Mouse (Mus musculus): ENCODE data around the gene Stard3.
A peak's percentile ranks its signal among the peaks of the same experiment; 100 is the strongest.

The Stard3 gene

DNA sequence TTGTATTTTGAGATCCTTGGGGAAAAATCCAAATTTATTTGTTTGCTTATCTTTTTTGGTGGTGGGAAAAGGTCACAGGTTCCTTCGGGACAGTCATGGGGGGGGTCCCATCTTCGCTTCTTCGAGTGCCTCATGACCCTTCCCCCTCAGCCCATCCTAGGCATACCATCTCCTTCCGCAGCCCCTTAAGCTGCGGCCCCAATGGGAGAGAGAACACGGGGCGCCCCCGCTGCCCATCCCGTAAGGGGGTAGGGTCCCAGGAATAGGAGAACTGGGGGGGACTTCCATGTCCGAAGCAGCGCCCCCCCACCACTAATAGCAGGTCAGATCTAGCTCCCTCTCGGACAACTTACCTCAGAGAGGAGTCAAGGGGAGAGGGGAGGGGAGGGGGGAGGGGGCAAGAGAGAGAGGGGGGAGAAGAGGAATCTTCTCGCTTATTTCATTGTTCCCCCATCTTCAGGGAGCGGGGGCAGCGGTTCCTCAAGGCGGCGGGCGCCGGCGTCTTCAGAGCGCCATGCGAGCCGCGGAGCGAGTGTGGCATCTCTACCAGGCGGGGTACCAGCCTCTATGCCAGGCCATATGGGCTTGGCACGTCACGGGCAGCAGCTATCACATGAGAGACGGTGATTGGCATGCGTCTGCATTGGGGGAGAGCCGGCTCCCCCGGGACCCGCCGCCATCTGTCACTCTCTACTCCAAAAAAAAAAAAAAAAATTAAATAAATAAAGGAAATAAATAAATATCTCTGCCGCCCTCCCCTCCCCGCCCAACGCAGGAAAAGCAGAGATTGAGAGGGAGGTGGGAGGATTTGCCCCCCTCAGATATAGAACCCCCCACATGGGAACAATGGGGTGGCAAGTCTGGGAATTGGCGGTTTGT, 28.8 kb upstream of the Stard3 start, which contains the start of gene Neurod2:
TSS of gene Neurod2 (minus strand) at position 568 of the 879 bp plus-strand sequence.
- peak; percentile 81 for DNase-seq

DNA sequence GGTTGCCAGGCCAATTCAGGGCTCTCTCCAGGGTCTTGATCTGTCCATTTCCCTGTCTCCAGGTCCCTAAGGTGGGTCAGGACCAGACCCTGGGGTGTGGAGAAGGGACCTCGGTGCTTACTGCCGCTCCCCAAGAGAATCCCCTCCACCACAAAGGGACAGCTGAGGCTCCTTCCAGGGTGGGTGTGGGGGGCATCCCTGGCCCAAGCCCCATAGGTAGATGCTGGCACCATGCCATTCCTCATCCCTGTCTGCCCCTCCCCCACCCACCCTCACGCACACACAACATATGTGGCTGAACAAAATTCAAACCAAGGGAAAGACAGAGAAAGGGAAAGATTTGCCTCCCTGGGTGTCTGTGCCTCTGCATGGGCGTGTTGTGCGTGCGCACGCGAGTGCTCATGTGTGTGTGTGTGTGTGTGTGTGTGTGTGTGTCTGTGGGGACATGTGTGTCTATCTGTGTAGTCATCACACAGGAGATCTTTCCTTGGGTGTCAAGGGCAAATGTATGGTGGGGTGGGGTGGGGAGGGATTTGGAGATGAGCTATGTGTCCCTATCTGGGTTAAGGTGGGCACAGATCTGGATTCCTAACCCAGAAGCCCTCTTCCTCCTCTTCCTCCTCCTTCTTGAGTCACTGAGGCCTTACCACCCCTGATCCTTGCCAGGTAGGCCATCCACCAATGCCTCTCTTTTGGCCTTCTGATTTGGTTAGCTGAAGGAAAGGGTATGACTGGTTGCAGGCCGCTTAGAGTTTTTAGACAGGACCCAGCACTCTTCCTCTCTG, 28.0 kb upstream of the Stard3 start:
- DNase-seq: no peak

DNA sequence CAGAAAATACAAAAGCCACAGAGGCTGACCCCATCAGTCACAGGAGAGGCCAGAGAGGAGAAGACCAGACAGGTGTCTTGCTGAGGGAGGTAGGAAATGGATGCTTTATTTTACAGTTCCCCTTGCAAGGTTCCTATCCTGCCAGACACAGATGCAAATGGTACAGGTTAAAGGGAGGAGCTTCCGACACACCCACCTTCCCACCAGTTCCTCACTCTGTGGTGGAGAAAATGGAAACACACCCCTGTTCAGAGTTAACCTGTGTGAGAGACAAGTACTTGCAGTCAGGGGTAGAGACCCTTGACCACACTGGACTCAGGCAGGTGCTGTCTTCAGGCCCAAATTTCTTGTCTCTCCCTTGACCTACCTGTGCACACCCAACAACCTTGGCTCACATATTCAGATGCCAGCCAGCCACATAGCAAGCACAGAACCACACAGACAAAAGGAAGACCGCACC, 27.4 kb upstream of the Stard3 start:
- no peak for DNase-seq

DNA sequence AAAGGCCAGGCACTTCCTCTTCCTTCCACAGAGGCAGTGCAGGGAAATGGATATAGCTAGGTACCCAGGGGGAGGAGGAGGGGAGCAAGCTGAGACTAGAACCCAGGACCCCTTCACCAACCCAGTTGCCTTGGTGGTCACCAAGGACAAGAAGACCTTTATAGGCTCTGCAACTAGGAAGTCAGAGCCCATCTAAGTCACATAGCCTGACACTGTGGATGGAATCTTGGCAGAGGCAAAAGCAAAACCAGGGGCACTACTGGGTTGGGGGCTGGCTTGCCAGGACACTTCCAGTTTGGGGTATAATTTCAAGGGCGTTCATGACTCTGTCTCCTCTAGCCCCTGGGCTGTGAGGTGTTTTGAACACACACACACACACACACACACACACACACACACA, 26.8 kb upstream of the Stard3 start:
- no peak for DNase-seq

DNA sequence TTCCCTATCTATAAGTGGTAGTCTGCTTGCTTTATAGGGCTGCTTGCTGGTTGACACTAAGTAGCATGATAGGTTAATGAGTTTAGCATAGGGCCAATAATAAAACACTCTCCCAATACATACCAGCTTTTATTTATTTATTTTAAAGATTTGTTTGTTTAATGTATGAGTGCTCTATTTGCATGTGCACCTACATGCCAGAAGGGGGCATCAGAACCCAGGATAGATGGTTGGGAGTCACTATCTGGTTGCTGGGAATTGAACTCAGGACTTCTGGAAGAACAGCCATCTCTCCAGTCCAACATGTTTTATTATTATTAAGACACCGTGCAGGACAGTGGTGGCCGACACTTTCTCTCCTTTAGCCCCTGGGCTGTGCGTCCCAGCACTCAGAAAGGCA, 26.0 kb upstream of the Stard3 start:
- DNase-seq: no peak

DNA sequence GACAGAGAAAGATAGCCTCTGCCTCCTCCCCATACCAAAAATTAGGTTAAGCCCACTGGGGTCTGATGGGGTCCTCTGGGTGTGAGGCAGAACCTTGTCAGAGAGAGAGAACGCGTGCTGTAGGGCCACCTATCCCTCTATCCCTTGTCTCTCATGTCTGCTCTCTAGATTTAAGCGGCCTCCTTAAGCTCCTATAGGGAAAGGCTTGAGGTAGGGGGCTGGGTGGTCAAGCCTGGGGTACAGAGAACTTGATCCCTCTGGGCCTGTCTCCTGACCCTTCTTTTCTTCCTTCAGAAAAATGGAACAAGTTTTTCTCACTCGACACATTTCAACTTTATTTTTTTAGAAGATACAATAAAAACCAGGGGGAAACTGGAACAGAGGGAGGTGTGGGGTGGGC, 25.3 kb upstream of the Stard3 start:
- no peak for DNase-seq

DNA sequence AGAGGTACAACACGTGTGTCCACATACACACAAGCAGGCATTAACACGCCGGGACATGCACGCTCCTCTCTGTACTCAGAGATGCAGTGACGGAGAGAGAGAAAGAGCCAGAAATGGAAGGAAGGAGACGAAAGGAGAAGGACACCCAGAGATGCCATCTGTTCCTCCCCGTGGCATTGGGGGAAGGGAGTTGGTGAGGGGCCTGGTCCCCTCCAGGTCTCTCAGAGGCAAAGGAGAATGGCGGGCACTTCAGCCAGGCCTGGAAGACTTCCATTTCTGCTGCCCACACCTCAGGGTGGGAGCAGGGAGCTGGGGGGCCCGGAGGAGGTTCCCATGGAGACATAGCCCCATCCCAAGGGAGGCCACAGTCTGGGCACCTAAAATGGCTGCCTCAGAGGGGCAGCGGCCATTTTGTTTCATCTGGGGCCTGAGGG, 24.9 kb upstream of the Stard3 start:
- no peak for DNase-seq

DNA sequence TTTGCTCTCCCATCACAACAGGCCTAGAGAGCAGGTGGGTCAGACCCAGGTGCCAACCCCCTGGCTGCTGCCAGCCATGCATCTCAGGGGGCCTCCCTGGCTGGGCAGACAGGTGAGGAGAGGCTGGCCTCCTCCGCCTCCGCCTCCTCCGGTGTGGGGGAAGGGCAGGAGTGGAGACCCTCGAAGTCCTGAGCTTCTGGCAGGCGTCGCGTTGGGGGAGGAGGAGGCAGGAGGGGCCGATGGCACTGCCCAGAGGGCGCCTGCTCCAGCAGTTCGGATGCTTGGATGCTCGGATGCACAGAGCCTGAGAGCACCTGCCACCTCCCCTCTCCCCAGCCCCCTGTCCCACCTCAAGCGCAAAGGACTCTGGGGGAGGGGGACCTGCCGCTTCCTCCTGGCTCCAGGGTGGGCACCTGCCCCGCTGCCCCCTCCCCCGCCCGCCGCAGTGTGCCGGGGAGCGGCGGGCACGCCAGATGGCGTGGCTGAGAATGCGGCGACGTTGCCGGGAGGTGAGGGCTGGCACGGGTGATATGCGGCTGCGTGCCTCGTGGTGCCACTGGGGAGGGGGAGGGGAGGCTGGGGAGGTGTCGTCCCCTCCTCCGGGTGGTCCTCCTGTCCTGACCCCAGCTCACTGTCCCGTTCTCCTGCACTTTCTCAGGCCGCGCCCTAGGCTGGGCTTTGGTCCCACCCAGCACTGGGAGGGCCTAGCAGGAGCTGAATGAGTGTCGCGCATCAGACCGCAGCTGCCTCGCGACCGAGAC, 24.0 kb upstream of the Stard3 start:
- DNase-seq: no peak

DNA sequence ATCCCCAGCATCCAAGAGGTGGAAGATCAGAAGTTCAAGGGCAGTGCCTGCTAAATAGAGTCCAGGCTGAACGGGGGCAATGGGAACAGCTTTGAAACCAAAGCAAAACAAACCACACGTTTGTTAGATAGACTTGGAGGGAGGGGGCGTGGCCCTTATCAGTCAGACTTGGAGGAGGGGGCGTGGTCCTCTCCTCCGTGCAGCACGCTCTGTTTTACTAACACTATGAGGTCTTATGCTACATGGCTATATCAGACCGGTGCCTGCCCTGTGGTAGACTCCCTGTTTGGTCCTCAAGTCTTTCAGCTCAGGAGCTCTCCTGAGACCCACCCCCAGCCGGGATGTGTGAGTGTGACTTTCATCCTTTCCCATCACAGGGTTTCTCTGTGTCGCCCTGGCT, 22.9 kb upstream of the Stard3 start:
- DNase-seq: no peak

DNA sequence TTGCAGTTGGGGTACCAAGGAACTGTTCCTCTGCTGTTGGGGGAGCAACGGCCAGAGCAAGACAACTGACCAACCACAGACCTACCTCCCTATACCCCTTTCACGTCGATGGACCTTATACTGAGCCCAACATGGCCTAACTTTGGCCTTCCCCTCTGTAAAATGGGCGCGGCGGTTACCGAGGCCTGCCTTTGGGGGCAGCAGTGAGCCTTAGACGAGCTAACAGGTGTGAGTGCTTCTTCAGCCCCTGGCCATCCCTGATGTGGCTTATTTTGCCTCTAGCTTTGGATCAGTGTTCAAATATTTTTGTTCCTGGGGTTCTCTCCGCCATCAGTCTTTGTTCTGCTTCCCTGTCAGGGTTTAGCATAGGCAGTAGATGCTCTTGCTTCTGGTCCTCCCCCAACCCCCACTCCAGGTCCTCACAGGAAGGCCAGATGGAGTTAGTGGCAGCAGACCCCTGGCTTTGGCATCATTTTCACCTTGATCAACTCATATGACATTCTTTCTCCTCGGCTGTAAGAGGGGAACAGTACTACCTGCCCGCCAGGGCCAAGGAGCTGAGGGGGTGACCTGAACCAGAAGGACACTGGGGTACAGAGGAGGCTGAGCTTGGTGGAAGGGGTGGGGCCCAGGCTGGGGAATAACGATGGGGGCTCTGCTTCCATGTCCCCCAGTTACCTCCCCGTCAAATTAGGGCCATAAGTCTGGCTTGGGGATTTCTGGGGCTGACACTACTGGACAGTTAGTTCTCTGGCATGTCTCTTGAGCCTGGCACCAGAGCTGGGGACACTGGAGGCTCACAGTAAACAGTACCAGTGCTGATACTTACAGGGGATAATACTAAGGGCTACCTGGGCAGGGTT, 21.7 kb upstream of the Stard3 start:
- DNase-seq: no peak

DNA sequence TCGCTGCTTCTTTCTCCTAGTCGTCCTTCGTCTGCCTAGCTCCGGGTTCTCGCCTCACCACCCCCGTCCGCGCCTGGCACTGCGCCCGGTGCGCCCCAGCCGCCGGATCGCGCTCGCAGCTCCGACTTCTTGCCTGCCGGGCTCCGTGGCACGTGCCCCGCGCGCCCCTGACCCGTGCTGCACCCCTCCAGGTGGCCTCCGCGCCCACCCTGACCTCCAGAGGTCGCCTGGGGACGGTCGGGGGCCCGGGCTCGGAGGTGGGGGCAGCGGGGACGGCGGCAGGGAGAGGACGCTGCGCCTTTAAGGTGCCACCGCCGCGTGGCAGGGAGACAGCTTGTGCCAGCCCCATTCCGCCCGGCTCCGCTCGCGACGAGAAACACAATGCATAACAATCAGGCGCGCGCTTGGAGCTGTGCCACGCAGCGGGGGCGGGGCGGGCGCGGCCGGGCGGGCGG, 19.6 kb upstream of the Stard3 start:
- DNase-seq: peak; percentile 89

DNA sequence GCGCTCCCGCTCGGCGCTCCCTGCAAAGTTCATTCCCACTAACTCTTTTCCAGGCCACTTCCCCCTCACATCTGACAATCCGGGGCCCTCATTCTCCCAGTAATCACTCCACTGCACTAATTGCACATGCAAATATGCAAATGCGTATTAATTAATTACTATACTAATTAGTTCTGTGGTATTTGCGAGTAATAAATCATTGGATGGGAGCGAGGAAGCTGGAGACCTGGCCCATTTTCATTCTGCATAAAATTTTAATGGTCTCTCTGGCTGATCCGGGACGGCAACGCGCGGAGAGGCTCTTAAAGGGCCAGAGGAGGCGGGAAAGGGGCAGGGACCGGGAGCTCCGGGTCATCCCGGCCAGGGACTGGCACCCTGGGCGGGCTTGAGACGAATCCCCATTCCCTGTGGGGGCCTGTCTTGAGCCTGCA, 19.1 kb upstream of the Stard3 start:
- no peak for DNase-seq

DNA sequence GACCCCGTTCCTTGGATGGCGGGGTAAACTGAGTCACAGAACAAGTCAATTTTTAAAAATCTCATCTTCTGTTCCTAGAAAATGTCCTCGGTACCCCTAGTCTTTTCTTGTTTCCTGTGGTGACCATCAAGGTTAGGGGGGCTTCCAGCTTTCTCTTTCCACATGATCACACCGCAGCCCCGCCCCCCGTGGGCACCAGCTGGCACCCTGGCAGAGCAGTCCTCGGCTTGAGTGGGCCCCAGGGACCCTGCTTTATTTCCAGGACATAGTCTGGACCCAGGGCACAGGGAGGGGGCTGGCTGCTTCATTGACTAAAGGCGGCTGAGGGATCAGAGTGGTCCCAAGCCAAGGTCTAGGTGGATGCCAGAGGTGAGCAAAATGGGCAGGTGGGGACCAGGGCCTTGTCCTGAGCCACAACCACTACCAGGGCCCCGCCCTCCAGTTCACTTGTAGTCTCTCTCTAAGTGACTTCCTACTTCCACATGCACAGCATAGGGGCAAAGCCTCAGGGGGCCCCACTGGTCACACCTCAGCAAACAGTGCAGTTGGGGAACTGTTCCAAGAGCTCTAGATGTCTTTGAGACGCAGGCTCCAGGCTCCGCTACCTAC, 18.4 kb upstream of the Stard3 start:
- no peak for DNase-seq

DNA sequence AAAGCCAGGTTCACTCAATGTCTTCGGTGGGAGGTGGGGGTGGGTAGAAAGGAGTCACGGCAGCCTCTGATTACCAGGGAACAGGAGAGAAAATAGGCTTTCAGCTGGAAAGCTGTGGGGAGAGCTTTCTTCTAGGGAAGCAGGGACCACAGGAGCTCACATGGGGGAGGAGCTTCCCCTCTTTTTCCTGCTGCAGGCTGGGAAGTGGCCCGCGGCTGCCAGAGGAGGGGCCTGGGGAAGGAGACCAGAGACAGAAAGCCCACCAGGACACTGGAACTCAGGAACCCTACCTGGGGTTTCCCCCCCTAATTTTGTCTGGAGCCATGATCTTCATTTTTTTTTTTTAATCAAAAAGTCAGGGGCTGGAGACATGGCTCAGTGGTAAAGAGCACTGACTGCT, 17.6 kb upstream of the Stard3 start:
- DNase-seq: no peak

DNA sequence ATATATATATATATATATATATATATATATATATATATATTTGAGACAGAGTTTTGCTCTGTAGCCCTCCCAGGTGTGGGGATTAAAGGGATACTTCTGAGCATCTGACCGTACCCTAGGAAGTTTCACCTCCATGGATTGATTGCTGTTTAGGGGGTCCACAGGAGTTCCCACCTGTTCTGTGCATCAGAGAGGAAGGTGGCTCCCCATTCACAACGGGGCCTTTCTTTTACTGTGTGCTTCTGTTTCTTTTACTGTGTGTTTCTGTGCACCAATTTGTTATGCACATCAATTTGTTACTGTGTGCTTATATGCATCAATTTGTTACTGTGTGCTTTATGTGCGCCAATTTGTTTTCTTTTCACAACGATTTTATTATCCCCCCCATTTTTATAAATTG, 17.0 kb upstream of the Stard3 start:
- DNase-seq: no peak

DNA sequence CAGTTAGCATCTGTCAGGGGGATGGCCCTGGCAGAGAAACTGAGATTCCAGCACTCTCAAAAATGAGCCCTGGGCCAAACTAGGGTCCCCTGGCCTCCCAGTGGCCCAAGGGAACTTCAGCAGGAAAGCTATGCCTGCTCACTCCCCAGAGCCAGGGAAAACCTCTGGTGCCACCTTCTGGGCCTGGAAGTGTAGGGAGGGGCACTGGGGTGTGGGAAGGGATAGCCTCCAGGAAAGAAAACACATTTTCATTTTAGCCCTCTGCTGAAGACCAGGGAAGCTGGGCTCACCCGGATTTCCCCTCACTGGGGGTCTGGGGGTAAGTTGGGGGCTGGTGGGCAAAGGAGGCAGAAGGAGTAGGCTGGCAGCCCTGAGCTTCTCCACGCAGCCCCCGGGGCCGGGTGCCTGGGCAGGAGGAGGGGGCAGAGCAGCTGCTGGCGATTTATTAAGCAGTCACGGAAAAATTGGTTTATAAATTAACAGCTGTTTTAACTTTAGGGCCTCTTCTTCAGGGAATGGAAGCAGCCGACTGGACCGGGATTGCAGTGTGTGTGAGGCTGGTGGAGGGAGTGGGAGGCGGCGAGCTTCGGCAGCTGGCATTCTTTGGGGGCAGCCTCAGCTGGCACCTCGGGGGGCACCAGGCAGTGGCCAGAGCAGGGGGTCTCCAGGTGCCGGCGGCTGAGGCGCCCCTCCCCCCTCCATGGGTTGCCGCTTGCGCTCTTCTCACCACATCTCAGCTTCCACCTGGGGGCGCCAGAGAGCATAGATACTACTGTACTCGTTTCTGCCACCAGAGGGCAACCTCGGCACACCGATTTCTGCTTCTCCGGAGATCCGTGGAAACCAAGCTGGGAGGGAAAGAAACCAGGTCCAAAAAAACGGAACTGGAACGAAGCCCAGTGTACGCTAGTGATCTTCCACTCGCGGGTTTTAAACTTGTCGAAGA, 15.9 kb upstream of the Stard3 start:
- peak; percentile 92 for DNase-seq

DNA sequence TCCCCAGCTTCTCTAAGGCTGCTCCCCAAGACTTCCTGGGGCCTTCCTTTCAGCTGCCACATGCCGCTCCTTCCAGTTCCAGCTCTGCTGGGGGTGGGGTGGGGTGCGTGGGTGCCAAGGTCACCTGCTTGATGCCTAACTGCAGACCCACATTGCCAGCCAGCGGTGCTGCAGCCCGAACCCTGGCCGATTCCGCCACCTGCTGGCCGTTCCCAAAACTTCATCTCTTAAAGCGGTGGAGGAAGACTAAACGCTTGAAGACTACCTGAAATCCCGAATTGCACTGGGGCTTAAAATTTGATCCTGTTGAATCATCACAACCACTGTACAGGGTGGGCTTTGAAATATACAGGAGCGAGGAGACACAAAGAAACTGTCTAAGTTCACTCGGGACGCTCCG, 12.9 kb upstream of the Stard3 start:
- DNase-seq: peak; percentile 84

DNA sequence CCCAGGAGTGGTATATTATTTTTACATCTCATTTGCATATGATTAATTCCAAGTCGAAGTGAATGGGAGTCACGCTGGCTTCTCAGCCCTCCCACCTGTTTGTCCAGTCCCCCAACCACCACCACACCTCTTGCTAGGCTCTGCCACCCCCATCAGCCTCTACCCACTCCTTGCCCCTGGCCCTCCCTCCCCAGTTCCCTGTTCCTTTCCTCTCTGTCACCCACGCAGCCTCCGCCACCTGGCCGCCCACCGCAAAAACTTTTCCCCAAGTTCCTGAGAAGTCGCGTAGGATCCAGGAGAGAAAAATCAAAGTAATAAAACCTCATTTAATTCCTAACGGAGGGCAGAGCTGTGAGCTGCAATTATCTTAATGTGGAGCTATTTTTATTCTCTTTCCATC, 12.0 kb upstream of the Stard3 start:
- peak; percentile 59 for DNase-seq

DNA sequence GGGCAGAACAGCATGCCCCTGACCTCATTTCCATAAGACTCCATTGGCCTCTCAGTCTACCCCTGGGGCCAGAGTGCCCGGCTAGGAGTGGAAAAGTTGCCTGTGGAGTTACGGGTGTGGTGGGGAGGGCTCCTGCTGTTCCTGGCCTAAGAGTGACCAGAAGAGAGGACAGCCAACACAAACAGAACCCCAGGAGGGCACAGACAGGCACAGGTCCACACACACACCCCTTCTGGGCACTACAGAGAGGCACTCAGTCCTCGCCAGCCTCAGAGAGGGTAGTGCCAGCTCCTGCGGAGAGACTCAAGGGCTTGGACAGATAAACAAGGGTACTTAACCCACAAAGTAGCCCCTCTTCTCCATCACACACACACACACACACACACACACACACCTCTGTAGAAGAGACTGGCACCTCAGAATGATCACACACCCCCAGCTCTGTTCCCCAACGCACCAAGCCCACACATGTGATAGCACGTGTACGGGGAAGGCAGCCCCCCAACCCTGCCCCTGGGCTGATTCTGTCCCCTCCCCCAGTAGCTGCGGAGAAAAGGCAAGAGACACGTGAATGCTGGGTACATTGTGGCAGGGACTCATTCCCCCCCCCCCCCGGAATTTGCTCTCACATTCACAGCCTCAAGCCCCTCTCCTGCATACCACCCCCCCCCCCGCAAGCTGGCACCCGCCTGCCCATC, 10.6 kb upstream of the Stard3 start:
- DNase-seq: no peak
